Mouse (Mus musculus): ENCODE results near the gene Rrad.
A peak's percentile ranks its signal among the peaks of the same experiment; 100 is the strongest.

Gene Rrad

GRCm38 (mm10) chr8:104611613-104612012, 19.5 kb downstream of the Rrad start:
- no peak for DNase-seq

DNA sequence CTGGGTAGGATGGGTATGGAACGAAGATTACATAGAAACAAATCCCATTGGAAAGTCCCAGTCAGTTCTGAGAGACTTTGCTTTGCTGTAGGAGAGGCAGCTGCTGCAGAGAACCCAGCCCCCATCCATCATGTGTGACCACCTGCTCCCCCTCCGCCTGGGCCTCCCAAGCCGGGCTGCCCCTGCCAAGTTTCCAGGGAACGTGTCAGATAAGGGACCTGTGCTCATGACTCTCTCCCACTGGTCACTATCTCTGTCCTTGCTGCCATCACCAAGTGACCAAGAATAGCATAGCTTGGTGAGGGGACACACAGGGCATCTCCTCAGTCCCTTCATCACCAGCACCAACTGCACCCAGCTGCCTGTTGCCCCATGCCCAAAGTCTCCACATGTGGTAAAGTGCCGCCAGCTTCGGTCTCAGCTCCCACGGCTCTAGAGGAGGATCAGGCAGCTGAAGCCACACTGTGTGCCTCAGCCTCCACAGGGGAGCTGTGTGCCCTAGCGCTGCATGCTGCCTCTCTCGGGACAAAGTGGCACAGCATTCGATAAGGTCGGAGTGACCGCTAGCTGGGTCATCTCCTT, 20.9 kb downstream of the Rrad start:
- peak; percentile 61 to 71 for DNase-seq

DNA sequence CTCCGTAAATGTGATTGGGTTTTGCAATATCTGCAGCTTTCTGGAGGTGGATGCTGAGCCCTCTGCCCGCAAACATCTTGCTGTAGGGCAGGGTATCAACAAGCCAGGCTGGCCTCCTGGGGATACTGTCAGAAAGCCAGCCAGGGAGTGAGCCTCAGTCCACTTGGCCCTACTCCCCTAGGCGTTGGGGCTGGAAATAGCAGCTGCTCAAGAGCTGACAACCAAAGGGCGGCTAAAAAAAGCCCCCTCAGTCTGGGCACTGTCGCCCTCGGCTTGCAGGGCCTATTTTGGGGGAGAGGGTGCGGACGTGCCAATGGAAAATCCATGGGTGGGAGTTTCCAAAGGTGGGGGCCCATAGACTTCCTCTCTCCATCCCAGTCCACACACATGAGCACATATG, 21.9 kb downstream of the Rrad start:
- DNase-seq, result peak; percentile 42 to 63

DNA sequence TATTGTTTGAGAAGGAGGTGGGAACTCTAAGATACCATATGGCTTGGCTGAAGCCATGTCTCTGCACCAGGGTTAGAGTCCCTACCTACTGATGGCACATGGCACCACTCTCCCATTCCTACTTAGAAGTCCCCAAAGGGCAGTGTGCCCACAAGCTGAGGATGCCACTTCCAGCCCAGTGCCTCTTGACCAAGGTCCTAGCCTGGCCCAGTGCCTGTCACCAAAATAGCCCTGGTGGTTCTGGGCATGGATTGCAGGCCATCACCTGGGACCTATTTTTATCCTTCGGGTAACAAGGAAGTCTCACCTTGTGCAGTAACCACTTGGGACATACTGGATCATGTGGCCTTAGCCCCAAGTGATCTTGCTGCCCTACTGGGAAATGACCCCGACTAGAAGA, 23.2 kb downstream of the Rrad start:
- peak; percentile 63 to 64 for DNase-seq

- peak; percentile 45 to 57 for DNase-seq
Observed at GRCm38 (mm10) chr8:104606329-104606728, 24.8 kb downstream of the Rrad start.

- no peak for DNase-seq
Observed at GRCm38 (mm10) chr8:104603245-104603593, 27.9 kb downstream of the Rrad start.

GRCm38 (mm10) chr8:104602468-104603244, 28.5 kb downstream of the Rrad start:
- DNase-seq, result peak; percentile 90 to 92

DNA sequence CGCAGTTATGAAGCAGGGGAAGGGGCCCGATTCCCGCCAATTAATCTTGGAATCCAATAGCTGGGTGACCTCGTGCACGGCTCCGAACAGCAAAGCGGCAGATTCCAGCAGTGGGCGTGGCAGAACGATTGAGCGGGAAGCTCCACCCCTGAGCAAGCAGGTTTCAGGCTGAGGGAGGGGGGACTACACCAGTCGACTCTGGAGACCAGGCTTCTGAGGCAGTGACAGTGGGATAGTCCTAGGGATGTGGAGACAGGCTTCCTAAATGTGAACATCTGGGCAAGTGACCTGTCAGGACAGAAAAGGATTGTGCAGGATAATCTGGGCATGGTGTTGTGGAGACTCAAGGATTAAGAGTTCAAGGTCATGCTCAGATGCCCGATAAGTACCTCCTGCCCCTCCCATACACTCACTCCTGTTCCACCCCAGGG, 29.2 kb downstream of the Rrad start:
- DNase-seq, result no peak

DNA sequence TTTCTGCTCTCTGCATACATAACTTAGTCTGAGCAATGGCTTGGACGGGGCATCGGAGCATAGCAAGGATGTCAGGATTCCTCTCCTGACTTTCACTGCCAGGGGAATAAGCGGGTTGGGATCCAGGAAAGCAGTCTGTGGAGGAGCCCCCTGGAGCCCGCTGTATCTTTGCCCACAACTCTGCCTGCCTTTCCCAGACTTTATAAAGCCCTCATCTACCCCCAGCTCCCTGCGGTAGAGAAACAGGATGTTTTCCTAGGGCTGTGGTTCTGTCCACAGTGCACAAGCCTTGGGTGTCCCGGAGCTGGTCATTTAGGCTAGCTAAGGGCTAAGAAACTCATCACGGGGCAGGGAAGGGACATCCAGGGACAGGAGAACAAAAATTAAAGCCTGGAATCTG, 29.7 kb downstream of the Rrad start:
- DNase-seq, result no peak

DNA sequence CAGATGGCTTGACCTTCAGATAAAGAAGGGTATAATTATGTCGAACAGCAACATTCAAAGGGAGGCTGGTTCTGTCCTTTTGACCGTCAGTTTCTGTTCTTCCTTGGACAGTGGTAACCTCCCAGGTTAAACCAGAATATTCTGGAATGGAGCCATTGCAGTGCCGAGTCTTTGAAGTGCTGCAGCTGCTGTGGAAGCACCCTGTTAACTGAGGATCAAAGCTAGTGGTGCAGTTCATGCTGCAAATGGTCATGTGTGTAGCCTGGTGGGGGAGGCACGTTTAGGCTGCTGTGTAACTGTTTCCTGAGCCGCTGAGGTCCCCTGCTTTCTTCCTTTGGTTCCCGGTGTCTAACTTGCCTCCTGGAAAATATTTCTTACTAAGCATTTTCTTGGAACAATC, 32.6 kb downstream of the Rrad start:
- no peak for DNase-seq

DNA sequence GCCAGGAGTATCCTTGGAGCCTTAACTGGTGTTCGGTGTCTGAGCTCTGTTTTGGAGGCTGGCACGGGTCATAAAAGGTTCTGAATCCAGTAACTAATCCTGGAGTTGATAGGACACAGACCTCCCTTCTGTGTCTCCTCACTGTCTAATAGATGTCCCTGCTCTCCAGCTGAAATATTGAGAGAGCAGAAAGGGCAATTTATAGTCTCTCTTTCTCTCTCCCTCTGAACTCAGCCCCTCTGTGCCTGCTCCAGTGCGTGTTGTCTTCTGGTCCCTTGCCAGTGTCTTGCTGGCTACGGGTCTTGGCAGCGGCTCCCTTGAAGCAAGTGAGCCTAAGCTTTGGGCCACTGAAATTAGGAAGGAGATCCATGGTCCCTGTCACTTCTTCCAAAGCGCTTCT, 33.5 kb downstream of the Rrad start:
- DNase-seq, result peak; percentile 44 to 66

- no peak for DNase-seq
Observed at GRCm38 (mm10) chr8:104595773-104596536, 35.2 kb downstream of the Rrad start.

DNA sequence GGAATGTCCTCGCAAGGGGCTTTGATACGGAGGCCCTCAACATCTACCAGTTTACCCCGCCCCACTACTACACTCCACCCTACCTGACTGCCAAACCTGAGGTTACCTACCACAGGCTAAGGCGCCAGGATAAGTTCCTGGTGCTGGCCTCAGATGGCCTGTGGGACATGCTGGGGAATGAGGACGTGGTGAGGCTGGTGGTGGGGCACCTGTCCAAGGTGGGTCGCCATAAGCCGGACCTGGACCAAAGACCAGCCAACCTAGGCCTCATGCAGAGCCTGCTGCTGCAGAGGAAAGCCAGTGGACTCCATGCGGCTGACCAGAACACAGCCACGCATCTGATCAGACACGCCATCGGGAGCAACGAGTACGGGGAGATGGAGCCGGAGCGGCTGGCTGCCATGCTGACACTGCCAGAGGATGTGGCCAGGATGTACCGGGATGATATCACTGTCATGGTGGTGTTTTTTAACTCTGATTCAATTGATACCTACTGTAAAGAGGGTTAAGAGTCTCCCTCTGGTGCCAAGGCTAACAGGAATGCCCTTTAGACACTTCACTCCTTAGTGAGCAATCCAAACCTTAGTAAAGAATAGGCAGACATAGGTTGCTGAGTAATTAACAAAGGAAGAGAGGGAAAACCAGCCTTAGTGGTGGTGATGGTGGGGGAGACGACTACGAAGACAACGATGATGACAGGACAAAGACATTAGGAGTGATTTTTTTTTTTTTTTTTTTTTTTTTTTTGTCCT, 36.3 kb downstream of the Rrad start:
- DNase-seq, result no peak

GRCm38 (mm10) chr8:104593536-104594325, 37.4 kb downstream of the Rrad start:
- no peak for DNase-seq

DNA sequence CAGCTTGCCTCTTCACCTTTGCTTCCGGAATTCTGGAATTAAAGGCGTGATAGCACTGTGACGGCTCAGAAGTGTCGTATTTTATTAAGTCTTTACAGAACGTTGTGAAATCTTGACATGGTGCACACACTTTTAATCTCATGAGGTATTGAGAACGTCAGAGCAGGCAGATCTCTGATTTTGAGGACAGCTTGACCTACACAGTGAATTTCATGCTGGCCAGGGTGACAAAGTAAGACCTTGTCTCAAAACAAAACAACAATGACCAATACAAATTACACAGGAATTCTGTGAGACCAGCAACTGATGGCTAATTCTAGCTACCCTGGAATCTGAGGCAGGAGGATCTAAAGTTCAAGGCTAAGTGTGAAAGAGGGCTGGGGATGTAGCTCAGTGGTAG, 38.6 kb downstream of the Rrad start:
- DNase-seq, result no peak

GRCm38 (mm10) chr8:104591856-104592255, 39.3 kb downstream of the Rrad start:
- no peak for DNase-seq

DNA sequence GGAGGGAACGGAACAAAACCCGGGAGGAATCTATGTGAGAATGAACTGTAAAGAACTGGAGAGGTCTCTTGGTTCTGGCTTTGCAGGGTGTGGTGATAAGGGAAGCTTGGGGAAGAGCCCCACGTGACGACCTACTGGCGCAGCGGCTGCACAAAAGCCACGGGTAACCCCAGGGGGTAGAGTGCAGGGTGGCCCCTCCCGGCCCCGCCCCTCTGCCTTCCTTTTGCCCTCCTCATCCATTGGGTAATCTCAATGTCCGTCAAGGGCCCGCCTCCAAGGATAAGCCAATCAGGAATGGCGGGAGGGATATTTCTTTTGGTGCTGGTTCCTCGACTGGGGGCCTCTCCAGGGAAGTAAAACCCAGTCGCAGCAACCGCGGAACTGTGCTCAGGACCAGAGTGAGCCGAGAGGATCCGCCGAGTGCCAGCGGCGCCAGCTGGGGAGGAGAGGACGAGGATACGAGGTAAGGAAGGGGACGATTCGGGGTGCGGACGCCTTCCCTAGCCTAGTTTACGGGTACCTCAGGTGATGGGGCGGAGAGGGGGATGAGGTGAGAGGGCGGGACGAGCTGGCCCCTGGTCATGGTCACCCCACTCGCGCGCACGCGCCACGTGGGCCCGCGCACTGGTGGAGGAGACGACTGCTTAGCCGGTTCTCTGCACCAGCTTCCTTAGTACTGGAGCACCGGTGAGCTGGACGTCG, 39.8 kb downstream of the Rrad start, which contains the start of gene Pdp2:
Pdp2 (plus strand) TSS at position 319 of the 702 bp plus-strand sequence.
- DNase-seq, result peak; percentile 97

GRCm38 (mm10) chr8:104590284-104590683, 40.8 kb downstream of the Rrad start:
- DNase-seq, result no peak

DNA sequence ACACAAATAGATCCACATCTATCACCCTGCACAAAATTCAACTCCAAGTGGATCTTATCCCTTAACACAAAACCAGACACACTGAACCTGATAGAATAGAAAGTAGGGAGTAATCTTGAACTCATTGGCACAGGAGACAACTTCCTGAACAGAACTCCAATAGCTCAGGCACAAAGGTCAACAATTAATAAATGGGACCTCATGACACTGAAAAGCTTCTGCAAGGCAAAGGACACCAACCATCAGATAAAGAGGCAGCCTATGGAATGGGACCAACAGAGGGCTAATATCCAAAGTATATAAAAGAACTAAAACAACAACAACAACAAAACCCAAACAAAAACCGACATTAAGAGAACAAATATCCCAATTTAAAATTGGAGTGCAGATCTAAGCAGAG, 46.6 kb downstream of the Rrad start:
- DNase-seq, result no peak
